Mouse (Mus musculus) CH12.LX (cell line): ENCODE data around the gene Nop14.

Experiments
- CTCF ChIP-seq, 2 experiments: IDR thresholded peaks in 1 of 2; conservative IDR thresholded peaks in 1 of 2; 2 replicates each; pipeline ENCODE4 v1.5.1; 2011 to 2012; ENCODE audit warnings: low read depth in 2 of 2, low read length in 2 of 2, improper control_type of control experiment in 1 of 2, inconsistent platforms in 1 of 2, mild to moderate bottlenecking in 1 of 2, moderate library complexity in 1 of 2
- EP300 ChIP-seq: IDR thresholded peaks from 2 replicates; pipeline ENCODE4 v1.6.1; 2011; ENCODE audit warnings: low read length, improper control_type of control experiment
- KAT2A ChIP-seq: IDR thresholded peaks from 2 replicates; pipeline ENCODE4 v1.6.1; 2012; ENCODE audit warnings: low read length, improper control_type of control experiment, inconsistent platforms; ENCODE audit not compliant: insufficient replicate concordance
- MXI1 ChIP-seq: IDR thresholded peaks from 2 replicates; pipeline ENCODE4 v1.6.1; 2011; ENCODE audit warnings: mild to moderate bottlenecking, low read depth, low read length, improper control_type of control experiment
- POLR2A ChIP-seq: IDR thresholded peaks from 2 replicates; pipeline ENCODE4 v1.6.1; 2011; ENCODE audit warnings: low read depth, mild to moderate bottlenecking, improper control_type of control experiment, low read length

- TF ChIP-seq KAT2A (no peak), POLR2A (no peak), MXI1 (no peak), EP300 (no peak), CTCF (conservative IDR thresholded peaks at IDR 0.05 in 1 of 2, IDR thresholded peaks at IDR 0.05 in 1 of 2; ENCODE audit: low read depth in 2 of 2, low read length in 2 of 2) (peak in 1 of 2 experiments; percentile 55; a peak in 2 of 4 replicates)
These were observed 2.0 kb upstream of the Nop14 start for GRCm38 (mm10) chr5:34661909-34662308.
